Mouse (Mus musculus) stomach, postnatal 0 days (tissue): ENCODE data around the gene Zfp652. TPM values are rescaled to one million over a fixed set of nuclear protein-coding genes. Genes with fewer than 3 reads are reported as not detected.
"Not testable (repeated sequence)": the region's sequence is repeated elsewhere in the genome, so short reads cannot be mapped to it uniquely, and the experiment has no call there.

Experiments used
- ATAC-seq: fragments of 200-750 bp; cut with Nextera tagmentation; 2 replicates; pipeline ENCODE4 v1.8.0; 2017; ENCODE audit not compliant: low FRiP score, low TSS enrichment
- DNase-seq: peaks from one replicate; pipeline ENCODE4 v3.0.0-alpha.2; 2016; ENCODE audit warnings: low spot score
- H3K27ac ChIP-seq: fragments of 300-500 bp; sonication (generic); replicated peaks from 2 replicates; pipeline ENCODE4 v1.5.1; 2014; ENCODE audit warnings: mild to moderate bottlenecking, control low read depth
- H3K27me3 ChIP-seq: fragments of 300-500 bp; sonication (generic); 2 replicates; pipeline ENCODE4 v1.6.1; 2014; ENCODE audit warnings: low read length; ENCODE audit not compliant: control insufficient read depth, insufficient read depth
- H3K36me3 ChIP-seq: fragments of 300-500 bp; sonication (generic); 2 replicates; pipeline ENCODE4 v1.6.1; 2014; ENCODE audit warnings: low read length, mixed read lengths; ENCODE audit not compliant: control insufficient read depth, insufficient read depth
- H3K4me1 ChIP-seq: fragments of 300-500 bp; sonication (generic); replicated peaks from 2 replicates; pipeline ENCODE4 v1.6.1; 2014; ENCODE audit warnings: antibody characterized with exemption; ENCODE audit not compliant: control insufficient read depth, insufficient read depth
- H3K4me2 ChIP-seq: fragments of 300-500 bp; sonication (generic); replicated peaks from 2 replicates; pipeline ENCODE4 v1.6.1; 2014; ENCODE audit warnings: low read depth, mild to moderate bottlenecking, control low read depth, moderate library complexity
- H3K4me3 ChIP-seq: fragments of 300-500 bp; sonication (generic); 2 replicates; pipeline ENCODE4 v1.5.1; 2014; ENCODE audit warnings: low read depth, low read length, control low read depth
- H3K9ac ChIP-seq: fragments of 300-500 bp; sonication (generic); 2 replicates; pipeline ENCODE4 v1.6.1; 2014; ENCODE audit warnings: mild to moderate bottlenecking, low read length, control low read depth, mixed read lengths
- H3K9me3 ChIP-seq: fragments of 300-500 bp; sonication (generic); 2 replicates; pipeline ENCODE4 v1.6.1; 2016; ENCODE audit warnings: low read length; ENCODE audit not compliant: control insufficient read depth
- CTCF ChIP-seq: IDR thresholded peaks from 2 replicates; pipeline ENCODE4 v1.5.1; 2016; ENCODE audit warnings: antibody characterized with exemption, low read depth, mild to moderate bottlenecking, moderate library complexity
- EP300 ChIP-seq: optimal IDR thresholded peaks from 2 replicates; pipeline ENCODE3; 2016; ENCODE audit warnings: antibody characterized with exemption
- WGBS: fragments of 180-500 bp; shearing (Covaris S2); extraction: QIAGEN DNeasy Blood & Tissue Kit; methylation state at CpG from one replicate; pipeline ENCODE4 v1.1.7; 2014; 5-methylcytosine and 5-hydroxymethylcytosine counted together
- polyA plus RNA-seq: library from polyadenylated mRNA; unstranded; fragments of >200 nt; fragmentation: Nextera tagmentation; extraction: Ambion mirVana; gene quantifications from 2 replicates; pipeline ENCODE4 v1.2.1, GENCODE M21; 2015

Zfp652 gene
- polyA plus RNA-seq, 1 experiment from 2014 or later: 10.0 TPM

DNA sequence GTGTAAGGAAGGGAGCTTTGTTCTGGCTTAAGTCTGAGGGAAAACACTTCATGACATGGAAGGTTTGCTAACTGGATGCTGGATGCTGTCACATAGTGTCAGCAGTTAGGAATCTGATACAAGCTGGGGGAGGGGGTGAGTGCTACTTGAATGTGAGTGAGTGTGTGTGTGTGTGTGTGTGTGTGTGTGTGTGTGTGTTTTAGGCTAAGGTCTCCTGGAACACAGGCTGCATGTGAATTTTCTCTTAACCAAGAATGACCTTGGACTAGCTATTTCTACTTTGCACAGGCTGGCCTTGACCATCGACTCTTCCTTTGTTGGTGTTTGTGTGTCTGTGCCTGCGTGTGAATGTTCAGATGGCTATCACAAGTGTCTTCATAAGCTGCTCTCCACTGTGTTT, 32.0 kb downstream of the Zfp652 start:
- no peaks in the 10 kb centered on the region for H3K4me1 ChIP-seq
- H3K27me3 ChIP-seq: no peaks in the 10 kb centered on the region
- no peak for DNase-seq
- no peaks in the 10 kb centered on the region for H3K9me3 ChIP-seq
- H3K4me3 ChIP-seq: no peak overlapping the region
- WGBS: 79% methylated on average over 2 of the region's 2 CpGs
- TF ChIP-seq EP300: no peak
- no peak for TF ChIP-seq CTCF
- ATAC-seq: no peak
- H3K9ac ChIP-seq: no peak overlapping the region
- no peaks in the 10 kb centered on the region; the same call in 1 of the 2 replicates for H3K36me3 ChIP-seq
- H3K27ac ChIP-seq: no peak overlapping the region
- H3K4me2 ChIP-seq: no peak overlapping the region

DNA sequence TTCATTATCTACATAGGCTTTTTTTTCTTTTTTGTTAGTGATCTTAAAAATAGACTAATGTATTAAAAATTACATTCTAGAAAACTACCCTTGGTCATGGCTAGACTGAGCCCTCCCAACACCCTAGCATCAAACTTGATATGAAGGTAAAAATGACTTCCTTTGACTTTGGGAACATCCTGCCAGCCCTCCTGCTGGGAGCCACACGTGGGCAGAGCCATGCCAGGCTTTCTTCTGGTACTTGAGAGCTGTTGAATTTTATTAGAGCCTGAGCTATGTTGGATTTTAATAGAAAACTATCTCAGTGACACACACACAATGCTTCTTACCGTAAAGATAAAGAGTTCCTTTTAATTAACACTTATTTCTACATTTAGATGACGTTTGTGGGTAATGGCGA, 34.3 kb downstream of the Zfp652 start:
- peaks cover 4% of the 10 kb centered on the region; the same call in 1 of the 2 replicates for H3K36me3 ChIP-seq
- DNase-seq (no peak), ATAC-seq (no peak)
- H3K27me3 ChIP-seq: no peaks in the 10 kb centered on the region
- TF ChIP-seq CTCF (no peak), EP300 (no peak)
- H3K9ac ChIP-seq: no peak overlapping the region
- no peak overlapping the region for H3K4me3 ChIP-seq
- 90% methylated on average over 4 of the region's 4 CpGs for WGBS
- no peaks in the 10 kb centered on the region for H3K4me1 ChIP-seq
- no peak overlapping the region for H3K27ac ChIP-seq
- no peak overlapping the region for H3K4me2 ChIP-seq
- H3K9me3 ChIP-seq: no peaks in the 10 kb centered on the region

DNA sequence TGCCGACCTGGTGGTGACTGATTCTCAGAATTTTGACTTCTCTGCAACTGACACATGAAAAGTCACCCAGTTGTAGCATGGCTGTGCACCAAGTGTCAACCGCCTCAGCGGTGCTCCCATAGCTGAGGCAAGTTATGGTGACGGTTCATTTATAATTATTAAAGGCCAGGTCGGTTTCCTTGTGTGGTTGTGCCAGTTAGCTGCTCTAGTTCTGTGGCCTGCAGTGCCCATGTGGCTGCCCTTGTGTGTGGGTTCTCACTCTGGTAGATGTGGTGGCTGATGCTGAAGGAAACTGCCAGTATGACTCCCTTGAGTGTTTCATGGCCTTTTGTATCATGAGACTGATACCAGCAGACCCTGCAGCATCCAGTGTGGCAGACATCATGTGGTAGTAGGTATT, 35.9 kb downstream of the Zfp652 start:
- Histone ChIP-seq H3K27me3 (no peaks in the 10 kb centered on the region), H3K4me1 (no peaks in the 10 kb centered on the region), H3K4me3 (no peak overlapping the region), H3K4me2 (no peak overlapping the region), H3K27ac (no peak overlapping the region), H3K36me3 (peaks cover 11% of the 10 kb centered on the region; the same call in 1 of the 2 replicates), H3K9me3 (no peaks in the 10 kb centered on the region), H3K9ac (no peak overlapping the region)
- 72% methylated on average over 5 of the region's 5 CpGs for whole genome bisulfite sequencing
- DNase-seq (no peak), ATAC-seq (no peak)
- TF ChIP-seq EP300 (no peak), CTCF (no peak)

DNA sequence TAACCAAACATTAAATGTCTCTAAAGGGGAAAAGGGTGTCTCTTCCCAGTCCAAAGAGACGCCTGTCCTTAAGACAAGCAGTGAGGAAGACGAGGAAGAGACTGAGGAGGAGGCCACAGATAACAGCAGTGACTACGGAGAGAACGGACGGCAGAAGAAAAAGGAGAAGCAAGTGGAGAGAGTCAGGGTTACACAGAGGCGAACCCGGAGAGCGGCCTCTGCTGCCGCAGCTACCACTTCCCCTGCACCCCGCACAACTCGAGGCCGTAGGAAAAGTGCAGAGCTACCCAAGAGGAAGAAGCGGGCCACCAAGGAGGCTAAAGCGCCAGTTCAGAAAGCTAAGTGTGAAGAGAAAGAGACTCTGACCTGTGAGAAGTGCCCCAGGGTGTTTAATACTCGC, 37.1 kb downstream of the Zfp652 start:
- Histone ChIP-seq H3K4me2 (no peak overlapping the region), H3K27me3 (no peaks in the 10 kb centered on the region), H3K4me3 (no peak overlapping the region), H3K27ac (no peak overlapping the region), H3K36me3 (peaks cover 17% of the 10 kb centered on the region; the same call in 1 of the 2 replicates), H3K4me1 (no peaks in the 10 kb centered on the region), H3K9me3 (no peaks in the 10 kb centered on the region), H3K9ac (no peak overlapping the region)
- TF ChIP-seq CTCF (no peak), EP300 (no peak)
- no peak for ATAC-seq
- no peak for DNase-seq
- WGBS: 84% methylated on average over 15 of the region's 15 CpGs

DNA sequence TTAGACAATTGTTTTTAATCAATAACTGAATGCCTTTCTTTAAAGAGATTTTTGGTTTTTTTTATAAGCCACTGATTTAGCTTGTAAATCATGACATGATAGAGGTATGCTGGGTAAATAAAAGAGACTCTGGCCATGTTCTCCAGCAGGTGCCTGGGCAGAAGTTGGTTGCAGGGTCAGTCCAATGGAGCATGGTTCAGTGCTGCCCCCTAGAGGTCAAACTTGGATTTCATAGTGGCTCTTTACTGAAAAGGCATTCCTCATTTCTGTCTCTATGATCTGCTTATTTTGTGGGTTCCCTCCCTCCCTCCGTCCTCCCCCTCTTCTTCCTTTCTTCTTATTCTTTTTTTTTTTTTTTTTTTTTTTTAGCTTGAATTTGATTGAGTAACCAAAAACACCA, 38.5 kb downstream of the Zfp652 start:
- Histone ChIP-seq H3K27me3 (no peaks in the 10 kb centered on the region), H3K4me1 (no peaks in the 10 kb centered on the region), H3K9me3 (no peaks in the 10 kb centered on the region), H3K27ac (no peak overlapping the region), H3K9ac (no peak overlapping the region), H3K36me3 (peaks cover 17% of the 10 kb centered on the region; the same call in 1 of the 2 replicates), H3K4me3 (no peak overlapping the region), H3K4me2 (no peak overlapping the region)
- DNase-seq (peak; percentile 74), ATAC-seq (0 out of 2 replicates have a peak, but pooled peaks have one; percentile 71)
- TF ChIP-seq CTCF (peak; percentile 91), EP300 (no peak)
- 13% methylated on average over 1 of the region's 1 CpGs for WGBS

DNA sequence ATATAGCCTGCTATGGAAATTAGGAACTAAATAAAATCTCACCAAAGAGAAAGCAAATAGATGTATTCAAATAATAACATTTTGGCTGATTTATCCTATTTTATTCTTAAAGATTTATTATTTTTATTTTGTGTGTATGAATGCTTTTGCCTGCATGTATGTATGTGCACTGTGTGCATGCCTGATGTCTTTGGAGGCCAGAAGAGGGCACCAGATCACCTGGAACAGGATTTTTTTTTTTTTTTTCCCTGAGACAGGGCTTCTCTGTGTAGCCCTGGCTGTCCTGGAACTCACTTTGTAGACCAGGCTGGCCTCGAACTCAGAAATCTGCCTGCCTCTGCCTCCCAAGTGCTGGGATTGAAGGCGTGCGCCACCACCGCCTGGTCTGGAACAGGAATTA, 42.7 kb downstream of the Zfp652 start:
- H3K4me3 ChIP-seq, DNase-seq, H3K9me3 ChIP-seq, H3K27ac ChIP-seq, H3K27me3 ChIP-seq, H3K4me2 ChIP-seq, H3K9ac ChIP-seq, ATAC-seq, H3K4me1 ChIP-seq: not testable (repeated sequence)
- peaks cover 15% of the 10 kb centered on the region; the same call in 1 of the 2 replicates for H3K36me3 ChIP-seq
- WGBS: 100% methylated on average over 3 of the region's 4 CpGs
- TF ChIP-seq CTCF: peak; percentile 27; the same call in 1 of the 2 replicates
